Mouse (Mus musculus): ENCODE results near the gene Eif3g.
A peak's percentile ranks its signal among the peaks of the same experiment; 100 is the strongest.

The Eif3g gene

DNA sequence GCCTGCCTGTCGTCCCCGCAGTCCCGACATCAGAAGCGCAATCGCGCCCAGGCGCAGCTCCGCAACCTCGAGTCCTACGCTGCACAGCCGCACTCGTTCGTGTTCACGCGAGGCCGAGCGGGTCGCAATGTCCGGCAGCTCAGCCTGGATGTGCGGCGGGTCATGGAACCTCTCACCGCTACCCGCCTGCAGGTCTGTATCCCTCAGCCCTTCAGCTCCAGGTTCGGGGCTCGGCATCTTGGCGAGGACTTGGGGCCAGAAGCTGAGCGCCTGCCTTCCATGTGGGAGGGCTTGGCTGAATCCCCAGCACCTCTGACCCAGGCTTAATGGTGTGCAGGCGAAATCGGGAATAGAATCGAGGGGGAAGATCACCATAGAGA, 10.0 kb downstream of the Eif3g start:
- DNase-seq (ENCODE audit: low spot score in 2 of 2) = no peak

DNA sequence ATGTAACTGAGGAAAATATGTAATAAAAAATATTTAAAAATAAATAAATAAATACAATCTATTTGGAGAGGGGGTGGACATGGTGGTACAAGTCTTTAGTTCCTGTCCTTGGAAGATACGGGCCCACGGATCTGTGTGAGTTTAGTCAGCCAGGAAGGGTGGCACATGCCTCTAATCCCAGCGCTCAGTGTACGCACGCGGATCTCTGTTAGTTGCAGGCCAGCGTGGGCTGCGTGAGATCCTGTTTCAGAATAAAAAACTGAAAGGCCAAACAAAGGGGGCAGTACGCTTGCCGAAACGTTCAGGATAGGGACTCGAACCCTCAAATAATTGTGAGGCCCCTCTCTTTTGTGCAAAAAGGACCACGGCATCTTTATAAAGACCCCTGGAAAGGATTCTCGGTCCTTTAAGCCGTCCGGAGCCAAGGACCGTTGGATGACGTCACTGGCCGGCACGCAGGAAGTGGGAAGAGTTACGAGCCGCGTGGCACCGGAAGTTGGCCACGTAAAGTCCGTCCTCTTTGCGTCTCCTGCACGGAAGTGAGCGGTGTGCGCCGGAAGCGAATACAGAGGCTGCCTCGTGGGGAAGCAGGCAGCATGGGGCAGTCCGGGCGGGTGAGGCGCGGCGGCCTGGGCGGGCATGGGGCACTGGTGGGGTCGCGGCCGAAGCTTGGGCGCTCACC, 10.6 kb downstream of the Eif3g start, which contains the start of gene Ppan:
Gene Ppan, plus strand, starts transcription at position 472 of the 682 bp plus-strand sequence.
- DNase-seq (ENCODE audit: low spot score in 2 of 2) = peak; percentile 95

- no peak for DNase-seq (ENCODE audit: low spot score in 2 of 2)
Measured at GRCm38 (mm10) chr9:20887191-20887590, 11.2 kb downstream of the Eif3g start.

DNA sequence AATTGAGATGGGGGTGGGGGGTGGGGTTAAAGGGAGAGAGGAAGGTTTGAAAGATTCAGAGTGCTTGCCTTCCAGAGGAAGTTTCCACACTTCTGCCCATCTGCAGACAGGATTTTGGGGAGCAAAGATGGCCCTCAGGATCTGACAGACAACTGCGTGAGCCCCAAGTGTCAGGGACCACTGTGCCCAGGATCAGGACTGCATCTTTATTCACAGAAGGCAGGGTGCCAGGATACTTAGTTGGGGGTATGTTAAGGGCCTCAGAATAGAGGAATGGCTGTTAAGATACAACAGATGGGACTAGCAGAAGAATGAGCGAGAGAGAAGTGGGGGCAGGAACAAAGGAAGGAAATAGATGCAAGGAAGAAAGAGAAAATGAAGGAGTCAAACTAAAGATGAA, 11.9 kb downstream of the Eif3g start:
- DNase-seq (ENCODE audit: low spot score in 2 of 2) = no peak

DNA sequence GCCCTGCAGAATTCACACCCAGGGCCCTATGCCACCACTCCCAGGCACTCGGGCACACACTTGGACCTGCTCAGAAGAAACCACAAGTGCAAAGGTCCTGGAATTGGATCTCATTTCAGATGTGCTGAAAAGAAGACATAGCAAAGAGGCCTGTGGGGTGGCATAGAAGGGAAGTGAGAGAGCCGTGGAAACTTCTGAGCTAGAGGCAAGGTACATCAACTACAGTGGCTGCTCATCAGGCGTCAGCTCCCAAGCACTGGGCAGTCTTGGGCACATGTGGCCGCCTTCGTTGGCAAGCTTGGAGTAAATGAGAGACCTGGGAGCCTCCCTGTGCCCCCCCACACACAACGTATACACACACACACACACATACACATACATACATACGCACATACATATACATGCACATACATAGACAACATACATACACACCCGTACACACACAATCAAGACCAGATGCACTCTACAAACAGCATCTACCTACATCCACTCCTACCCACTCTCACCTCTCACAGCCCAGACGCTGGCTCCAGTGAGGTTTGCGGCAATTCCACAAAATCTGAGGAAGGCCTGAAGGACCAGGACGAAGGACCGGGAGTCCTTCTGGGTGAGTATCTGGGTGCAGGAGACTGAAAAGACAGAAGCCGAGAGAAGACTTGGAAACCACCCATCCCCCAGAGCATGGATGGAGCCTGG, 19.2 kb downstream of the Eif3g start, which contains the start of gene Angptl6:
Gene Angptl6, minus strand, starts transcription at position 631 of the 696 bp plus-strand sequence.
- no peak for DNase-seq (ENCODE audit: low spot score in 2 of 2)

GRCm38 (mm10) chr9:20878710-20879065, 19.7 kb downstream of the Eif3g start:
- DNase-seq (ENCODE audit: low spot score in 2 of 2) = peak in 1 of 2 experiments; percentile 50

DNA sequence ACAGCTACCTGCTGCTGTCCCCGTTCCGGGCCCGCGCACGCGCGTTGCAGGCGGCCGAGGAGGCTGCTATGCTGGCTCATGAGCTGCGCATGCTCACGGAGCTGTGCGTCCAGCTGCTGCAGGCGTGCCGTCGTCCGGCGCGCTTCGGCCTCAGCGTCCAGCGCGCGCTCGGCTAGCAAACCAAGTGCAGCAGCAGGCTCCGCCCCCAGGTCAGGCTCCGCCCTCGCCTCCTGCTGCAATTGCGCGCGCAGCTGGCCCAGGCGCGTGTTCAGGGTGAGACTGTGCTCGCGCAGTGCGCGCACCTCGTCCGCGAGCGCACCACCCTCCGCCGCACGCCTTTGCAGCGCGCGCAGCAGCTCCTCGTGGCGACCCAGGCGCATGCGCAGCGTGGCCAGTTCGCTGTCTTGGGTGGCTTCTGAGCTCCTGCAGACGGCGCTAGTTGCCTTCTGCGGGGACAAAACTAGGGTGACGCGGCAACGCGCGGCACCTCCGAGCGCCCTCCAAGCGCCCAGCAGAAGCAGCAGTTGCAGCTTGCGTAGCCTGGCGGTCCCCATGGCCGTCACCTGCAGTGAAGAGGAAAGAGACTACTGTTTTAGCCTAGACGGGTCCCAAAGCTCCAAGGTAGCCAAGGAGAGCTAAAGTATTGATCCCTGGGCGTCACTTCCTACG, 20.2 kb downstream of the Eif3g start:
- DNase-seq (ENCODE audit: low spot score in 2 of 2) = peak; percentile 99 to 100

DNA sequence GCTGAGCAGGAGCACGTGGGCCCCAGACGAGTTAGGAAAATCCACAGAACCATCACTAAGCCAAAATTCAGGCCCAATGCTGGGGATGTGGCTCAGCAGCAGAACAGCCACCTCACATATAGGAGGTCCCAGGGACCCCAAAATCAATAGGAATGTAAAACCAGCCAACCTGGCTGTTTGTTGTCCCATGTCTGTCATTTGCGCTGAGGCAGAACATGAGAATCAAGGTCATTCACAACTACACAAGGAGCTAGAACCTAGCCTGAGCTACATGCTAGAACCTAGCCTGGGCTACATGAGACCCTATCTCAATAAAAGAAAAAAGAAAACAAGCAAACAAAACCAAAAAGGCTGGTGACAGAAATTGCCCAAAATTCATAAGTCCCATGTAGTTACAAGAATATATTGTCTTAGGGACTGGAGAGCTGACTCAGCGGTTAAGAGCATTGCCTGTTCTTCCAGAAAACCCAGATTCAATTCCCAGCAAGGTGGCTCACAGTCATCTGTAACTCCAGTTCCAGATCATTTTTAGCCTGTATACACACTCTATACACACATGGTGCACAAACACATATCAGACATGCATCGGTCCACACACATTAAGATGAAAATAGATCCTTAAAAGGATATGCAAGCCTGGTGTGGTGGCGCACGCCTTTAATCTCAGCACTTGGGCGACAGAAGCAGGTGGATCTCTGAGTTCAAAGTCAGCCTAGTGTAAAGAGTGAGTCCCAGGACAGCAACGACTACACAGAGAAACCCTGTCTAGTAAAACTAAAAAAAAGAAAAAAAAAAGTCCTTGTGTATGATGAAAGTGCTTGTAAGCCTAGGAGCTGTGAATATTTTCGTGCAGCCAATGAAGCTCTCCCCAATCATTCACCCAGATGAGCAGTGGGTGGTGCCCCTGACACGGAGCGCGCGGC, 21.0 kb downstream of the Eif3g start:
- DNase-seq (ENCODE audit: low spot score in 2 of 2) = no peak

GRCm38 (mm10) chr9:20876318-20877117, 21.9 kb downstream of the Eif3g start:
- DNase-seq (ENCODE audit: low spot score in 2 of 2) = no peak

DNA sequence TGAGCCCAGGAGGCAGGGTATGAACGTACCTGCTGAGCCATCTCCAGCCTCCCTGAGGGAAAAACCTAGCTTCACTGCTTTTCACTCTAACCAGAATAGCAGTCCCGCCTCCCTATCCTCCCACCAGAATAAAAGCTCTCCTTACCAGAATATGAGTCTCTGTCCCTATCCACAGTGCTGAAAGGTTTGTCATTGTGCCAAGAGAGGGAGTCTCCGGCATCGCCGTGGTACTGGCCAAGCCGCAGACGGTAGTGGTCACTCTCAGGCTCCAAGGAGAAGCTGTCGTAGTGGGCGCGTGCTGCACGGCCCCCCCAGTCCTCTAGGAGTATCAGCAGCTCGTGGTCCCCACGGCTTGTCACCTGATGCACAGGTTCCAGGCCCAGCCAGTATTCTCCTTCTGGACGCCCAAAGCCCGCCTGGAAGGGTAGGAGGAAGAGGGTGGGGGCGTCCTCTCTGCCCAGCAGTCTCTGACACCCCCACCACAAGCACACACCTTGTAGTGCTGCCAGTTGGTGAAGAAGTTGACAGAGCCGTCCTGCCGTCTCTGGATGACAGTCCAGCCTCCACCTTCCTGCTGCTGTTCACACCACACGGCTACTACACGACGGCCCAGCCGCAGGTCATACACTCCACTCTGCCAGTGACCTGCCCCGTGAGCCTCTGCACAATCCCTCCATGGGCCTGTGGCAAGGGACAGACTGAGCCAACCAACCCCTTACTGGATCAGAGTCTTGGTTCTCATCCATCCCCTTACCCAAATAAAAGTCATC, 23.2 kb downstream of the Eif3g start:
- DNase-seq (ENCODE audit: low spot score in 2 of 2) = no peak

DNA sequence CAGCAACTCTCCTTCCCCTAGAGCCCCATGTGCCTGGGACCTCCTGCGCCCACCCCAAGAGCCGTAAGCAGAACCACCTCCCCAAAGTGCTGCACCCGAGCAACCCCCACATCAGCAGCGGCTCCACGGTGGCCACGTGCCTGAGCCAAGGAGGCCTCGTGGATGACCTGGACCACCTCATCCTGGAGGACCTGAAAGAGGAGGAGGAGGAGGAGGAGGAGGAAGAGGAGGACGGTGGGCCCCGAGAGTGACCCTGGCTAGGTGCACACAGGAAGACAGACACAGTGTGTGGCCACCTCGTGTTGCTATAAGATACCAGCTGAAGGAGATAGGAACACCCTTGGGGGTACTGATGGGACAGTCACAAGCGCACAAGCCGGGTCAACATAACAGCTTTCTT, 24.9 kb downstream of the Eif3g start:
- no peak for DNase-seq (ENCODE audit: low spot score in 2 of 2)

GRCm38 (mm10) chr9:20872991-20873390, 25.4 kb downstream of the Eif3g start:
- DNase-seq (ENCODE audit: low spot score in 2 of 2) = no peak

- no peak for DNase-seq (ENCODE audit: low spot score in 2 of 2)
Measured at GRCm38 (mm10) chr9:20870211-20871173, 27.9 kb downstream of the Eif3g start.

DNA sequence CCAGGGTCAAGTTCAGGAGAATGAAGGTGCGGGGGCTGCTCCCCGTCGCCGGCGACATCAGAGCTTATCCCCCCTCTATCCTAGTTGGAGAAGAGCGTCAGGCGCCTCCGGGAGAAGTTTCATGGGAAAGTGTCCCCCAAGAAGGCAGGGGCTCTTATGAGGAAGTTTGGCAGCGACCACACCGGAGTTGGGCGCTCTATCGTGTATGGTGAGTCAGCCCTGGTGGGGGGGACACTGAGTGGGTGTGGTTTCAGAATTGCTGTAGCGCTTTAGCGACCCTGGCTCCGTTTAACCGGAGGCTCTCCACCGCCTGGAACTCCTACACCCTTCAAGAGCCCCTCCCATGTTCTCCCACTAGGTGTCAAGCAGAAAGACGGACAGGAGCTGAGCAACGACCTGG, 29.2 kb downstream of the Eif3g start:
- no peak for DNase-seq (ENCODE audit: low spot score in 2 of 2)

GRCm38 (mm10) chr9:20868448-20869001, 29.9 kb downstream of the Eif3g start, which contains the start of gene A230050P20Rik:
Gene A230050P20Rik (plus strand): TSS chr9:20868642.
- peak; percentile 51 to 65 for DNase-seq (ENCODE audit: low spot score in 2 of 2)

DNA sequence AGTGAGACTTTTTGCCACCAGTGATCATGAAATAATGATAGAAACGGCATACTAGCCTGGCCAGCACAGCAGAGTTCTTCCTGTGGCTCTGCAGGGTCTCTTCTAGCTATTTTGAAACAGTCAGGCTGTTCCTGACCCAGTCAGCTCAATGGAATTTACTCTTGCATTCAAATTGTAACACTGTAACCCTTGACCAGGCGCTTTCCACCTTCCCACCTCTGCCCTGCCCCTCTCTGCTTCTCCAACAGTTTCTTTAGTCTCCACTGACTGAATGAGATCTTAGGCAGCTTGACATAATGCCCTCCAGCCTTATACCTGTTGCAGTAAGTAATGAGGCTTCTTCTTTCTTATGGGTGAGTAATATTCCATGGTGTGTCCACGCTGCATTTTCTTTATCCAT, 31.5 kb downstream of the Eif3g start:
- DNase-seq (ENCODE audit: low spot score in 2 of 2) = no peak

GRCm38 (mm10) chr9:20862225-20862624, 36.2 kb downstream of the Eif3g start:
- DNase-seq (ENCODE audit: low spot score in 2 of 2) = no peak

- DNase-seq (ENCODE audit: low spot score in 2 of 2) = no peak
Measured at GRCm38 (mm10) chr9:20861821-20862220, 36.6 kb downstream of the Eif3g start.

DNA sequence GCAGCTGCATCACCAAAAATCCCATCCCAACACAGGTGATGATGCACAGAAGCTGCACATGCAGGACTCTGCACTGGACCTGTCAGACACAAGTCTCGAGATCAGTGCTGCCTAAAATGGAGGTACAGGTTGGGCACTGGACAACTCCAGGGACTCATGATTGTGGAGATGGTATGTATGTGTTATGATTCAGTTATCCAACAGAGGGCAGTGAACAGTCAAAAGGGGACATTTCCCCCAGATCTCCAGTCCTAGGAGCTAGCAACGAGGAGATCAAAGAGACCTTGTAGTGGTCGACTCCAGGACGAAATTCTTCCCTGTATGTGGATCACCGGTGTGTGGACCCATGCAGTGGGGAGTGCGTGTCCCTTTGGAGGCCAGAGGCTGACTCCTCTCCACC, 38.5 kb downstream of the Eif3g start:
- no peak for DNase-seq (ENCODE audit: low spot score in 2 of 2)

All from spleen, postnatal 36 days (tissue).